Mouse (Mus musculus): Measurements from ENCODE around the gene Cped1.
"Not testable (repeated sequence)": the region's sequence is repeated elsewhere in the genome, so short reads cannot be mapped to it uniquely, and the experiment has no call there.

Gene Cped1

DNA sequence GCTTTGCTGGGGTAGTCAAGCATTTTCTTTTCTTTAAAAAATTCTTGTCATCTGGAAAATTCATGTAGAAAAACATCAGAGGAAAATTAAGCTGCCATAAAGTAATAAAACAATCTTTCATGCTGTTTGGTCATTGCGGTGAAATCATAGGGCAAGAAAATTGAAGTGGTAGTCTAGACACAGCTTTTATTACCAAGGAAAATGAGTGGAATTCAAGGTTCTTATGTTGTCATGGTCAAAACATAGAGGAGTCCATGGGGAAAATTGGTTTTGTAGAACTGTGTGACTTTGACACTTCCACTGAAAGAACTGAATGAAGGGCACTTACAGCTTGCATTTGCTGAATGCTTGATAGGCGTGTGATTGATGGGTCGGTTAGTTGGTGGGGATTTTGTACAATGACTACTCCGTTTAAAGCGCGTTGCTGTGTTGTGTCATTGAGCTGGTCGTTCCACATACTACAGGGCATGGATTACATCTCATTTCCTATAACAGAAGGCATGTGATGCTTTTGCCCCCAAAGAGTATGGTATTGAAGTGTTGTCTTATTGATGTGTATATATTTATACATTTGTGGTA is 93.1 kb downstream of the Cped1 start:
- no peak for DNase-seq (ENCODE audit: low spot score in 2 of 2)

DNA sequence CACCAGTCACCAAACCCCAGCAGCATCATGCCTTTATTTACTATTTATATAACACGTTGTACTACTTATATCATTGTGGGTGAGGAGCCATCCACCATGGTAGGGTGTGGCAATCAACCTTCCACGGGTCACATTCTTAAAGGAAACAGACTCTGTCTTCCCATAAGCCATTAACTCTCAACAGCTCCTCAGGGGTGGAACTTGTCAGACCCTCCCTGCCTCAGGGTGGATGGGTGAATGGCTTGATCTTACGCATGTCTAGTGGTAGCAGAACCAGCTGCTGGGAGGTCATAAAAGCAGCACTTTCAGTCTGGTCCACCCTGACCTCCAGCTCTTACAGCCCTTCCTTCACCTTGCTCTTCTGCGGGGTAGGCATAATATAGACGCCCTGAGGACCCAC is 100.3 kb downstream of the Cped1 start:
- DNase-seq (ENCODE audit: low spot score in 2 of 2) = no peak

DNA sequence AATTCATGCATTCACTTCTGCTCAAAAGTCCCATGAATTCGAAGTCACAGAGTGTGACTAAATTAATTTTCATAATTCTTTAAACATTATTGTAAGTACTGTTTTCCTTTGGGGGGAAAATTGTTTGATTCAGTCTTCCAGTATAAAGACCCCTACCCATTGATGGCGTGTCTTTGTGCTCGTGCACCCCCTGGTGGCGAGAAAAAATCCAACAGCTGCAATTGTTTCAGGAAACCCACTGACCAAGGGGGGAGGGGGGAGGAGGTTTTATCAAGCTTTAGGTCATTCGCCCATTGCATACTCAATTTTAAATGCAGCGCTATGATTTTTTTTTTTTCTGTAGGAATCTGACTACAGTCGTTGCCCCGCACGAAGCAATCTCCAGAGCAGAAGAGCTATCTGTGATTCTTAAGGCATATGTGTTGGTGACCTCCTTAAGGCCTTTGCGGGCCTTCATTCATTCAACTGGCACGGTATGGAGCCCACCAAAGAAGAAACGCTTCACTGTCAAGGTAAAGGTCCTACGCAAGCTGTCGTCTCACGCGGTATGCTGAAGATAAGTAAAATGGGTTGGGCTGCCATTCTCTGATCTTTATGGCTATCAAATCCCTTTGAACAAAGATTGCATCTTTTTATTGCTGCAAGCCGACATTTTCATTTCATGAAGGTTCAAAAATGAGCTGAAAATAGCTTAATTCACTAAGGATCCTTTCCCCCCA is 102.8 kb downstream of the Cped1 start:
- no peak for DNase-seq (ENCODE audit: low spot score in 2 of 2)

DNA sequence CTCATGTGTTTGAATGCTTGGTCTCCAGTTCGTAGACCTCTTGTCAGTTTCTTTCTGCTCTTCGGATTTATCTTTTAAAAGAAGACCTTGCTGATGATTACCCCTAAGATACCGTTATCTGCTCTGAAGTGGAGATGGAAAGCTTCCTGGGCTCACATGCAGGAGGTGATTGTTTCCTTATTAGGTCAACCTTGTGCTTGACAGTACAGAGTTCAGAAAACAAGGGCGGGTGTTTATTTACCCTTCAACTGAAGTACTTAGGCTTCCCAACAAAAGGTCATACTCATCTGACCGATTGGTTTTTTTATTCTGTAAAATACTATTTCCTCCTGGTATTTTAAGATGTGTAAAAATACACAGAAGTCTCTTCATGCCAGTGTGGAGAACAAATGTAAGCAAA is 106.1 kb downstream of the Cped1 start:
- no peak for DNase-seq (ENCODE audit: low spot score in 2 of 2)

DNA sequence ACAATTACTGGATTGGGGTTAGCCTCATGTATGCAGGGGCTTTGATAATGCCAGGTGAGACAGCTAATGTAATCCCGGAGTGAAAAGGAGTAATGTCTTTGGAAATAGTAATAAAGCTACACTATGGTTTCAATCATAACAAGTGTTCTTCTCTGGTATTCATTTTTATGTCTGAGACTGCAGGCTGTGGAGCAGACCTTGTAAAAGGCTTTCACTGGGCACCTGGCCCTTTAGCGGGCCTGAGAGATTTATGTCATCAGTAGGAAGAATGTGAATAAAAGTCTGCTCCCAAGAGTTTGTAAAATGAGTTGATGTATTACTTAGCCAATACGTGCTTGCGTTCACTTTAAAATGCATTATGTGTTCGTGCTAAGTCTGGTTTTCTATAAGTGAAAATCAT is 108.1 kb downstream of the Cped1 start:
- no peak for DNase-seq (ENCODE audit: low spot score in 2 of 2)

DNA sequence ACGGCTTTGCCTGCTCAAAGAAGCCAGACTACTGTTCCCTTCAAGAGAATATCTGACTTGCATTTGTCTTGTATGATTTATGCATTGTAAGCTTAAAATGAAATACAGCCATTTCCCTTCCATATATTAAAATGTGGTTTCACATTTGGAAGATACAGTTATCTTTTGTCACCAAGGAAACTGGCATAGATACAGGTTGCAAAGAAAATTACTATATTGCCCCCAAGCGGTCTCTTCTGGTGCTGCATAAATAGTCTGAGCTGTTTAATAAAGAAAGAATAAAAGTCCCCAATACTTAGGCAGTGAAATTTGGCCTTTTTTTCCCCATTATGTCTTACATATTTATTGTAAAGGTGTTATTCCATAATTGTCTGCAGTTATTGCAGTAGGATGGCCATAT is 112.0 kb downstream of the Cped1 start:
- peak in 1 of 2 experiments; percentile 66 for DNase-seq (ENCODE audit: low spot score in 2 of 2)

DNA sequence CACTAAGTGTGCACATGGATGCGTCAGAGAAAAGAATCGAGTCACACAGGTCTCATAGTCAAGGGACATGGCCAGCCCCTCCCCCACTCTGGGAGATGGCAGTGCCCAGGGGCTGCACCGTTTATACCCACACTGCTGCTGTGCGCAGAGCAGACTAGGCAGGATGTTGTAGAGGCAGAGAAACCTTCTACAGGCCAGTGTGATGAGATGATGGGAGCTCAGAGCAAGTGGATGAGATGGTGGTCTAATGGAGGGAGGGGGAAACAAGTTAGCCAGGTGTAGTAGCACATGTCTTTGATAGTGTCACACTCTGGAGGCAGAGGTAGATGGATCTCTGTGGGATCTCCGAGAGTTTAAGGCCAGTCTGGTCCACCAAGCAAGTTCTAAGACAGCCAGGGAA is 114.1 kb downstream of the Cped1 start:
- DNase-seq (ENCODE audit: low spot score in 2 of 2) = no peak

DNA sequence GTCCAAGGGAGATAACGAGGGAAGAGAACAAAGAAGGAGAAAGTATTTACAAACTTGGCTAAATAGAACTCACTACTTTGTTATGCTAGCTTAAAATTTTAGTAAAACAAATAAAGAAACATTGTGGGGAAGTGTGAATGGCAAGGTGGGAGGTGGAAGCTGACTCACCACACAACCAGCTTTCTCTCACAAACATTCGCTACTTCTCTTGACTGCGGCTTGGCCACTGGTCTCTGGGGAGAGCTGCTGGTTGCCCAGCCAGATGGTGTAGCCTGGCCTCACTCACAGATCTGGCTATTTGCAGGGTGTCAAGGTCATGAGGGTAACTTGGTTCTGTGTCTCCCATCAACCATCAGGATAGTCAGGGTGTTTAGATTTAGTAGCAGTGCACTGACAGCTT is 116.2 kb downstream of the Cped1 start:
- peak in 1 of 2 experiments; percentile 11 for DNase-seq (ENCODE audit: low spot score in 2 of 2)

DNA sequence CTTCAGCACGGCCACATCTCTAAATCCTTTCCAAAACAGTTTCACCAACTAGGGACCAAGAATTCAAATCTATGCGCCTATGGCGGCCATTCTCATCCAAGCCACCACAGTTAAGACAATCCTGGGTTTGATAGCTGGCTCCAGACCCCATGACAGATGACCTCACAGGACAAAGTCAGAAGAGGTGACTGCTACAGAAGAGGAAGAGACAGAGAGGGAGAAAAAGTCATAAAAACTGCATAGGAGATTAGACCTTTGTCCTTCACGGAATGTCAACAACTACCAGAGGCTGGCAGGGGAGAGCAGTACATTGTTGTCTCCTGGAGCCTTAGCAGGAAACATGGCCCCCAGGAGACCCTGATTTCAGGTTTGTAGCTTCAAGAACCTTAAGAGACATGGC is 117.0 kb downstream of the Cped1 start:
- no peak for DNase-seq (ENCODE audit: low spot score in 2 of 2)

DNA sequence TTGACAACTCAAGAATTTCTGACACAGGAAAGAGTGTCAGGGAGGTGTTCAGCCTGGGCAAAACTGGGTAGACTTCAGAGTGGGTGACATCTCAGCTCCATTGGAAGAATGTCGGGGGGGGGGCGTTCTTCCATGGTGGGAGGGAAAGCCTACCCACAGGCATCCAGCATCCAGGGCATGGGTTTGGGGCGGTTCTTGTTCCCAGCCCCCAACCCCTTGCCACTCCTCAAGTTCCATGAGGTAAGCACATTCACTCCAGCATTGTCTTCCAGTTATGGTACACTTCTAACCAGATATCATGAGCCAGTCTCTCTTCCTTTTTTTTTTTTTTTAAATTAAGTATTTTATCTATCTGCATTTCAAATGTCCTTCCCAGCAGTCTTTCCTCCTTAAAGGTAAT is 118.0 kb downstream of the Cped1 start:
- no peak for DNase-seq (ENCODE audit: low spot score in 2 of 2)

DNA sequence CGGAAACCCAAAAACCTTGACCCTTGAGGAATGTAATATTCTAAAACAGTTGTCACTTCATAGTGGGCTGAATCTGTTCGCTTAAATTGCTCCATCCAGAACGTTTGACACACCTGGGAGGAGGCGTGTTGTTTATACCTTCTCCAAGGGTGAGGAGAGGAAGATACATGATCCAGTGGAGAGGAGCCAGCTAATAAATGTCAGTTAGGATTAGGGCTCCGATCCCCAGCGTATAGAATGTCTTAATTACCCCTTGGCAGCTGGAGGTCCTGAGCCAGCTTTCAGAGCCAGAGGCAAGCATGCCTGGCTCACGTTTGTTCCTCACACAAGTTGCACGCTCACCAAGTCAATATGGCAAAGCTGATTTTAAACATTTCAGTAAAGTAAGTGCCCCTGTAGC is 118.5 kb downstream of the Cped1 start:
- no peak for DNase-seq (ENCODE audit: low spot score in 2 of 2)

DNA sequence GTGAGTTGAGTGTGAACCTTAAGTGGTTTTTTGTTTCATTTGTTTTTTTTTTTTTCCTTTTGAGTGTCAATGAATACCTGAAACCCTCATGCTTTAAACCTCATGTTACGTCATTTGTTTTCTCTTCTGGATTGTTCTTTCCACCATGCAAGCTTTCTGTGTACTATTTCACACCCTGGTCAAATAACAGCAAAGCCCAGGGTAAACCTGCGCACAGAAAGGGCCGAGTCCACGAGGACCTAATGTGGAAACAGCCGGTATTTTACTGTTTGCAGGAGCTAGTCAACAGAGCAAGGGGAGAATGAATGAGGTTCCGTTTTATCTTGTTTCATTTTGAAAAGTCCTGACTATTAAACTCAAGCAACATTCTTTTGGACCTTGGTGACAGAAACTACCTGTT is 128.4 kb downstream of the Cped1 start:
- no peak for DNase-seq (ENCODE audit: low spot score in 2 of 2)

DNA sequence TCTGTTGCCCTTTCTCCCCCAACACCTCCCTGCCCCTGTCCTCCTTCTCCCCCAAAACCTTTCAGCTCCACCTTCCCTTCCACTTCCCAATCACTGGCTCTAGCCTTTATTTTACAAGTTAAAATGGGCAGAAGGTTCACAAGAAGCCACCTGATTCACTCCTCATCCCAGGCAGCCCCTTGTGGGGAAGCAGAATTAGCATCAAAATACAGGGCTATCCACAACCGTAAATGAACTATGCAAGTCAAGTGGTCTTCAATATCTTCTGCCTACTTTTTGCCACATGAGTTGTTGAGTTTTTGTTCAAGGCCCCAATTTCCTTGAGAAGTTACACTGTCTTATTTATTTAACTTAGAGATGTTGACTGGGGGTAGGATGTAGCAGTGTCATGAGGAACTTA is 131.0 kb downstream of the Cped1 start:
- DNase-seq (ENCODE audit: low spot score in 2 of 2) = no peak

DNA sequence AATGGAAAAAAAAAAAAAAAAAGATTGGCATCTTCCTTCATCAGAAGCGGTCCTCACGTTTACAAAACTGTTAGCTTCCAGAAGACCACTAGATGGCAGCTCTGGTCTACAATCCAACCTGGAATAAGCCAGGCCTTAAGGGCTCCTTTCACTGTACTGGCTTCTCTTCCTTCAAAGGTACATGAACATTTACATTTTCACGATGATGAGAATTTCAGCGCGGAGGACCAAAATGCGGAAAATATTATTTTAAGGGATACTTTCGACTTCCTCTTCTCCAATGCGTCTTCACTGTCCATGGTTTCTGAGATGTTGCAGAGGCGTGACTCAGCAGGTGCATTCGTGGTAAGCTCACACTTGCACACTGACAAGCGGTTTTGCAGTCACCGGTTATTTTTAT is 136.4 kb downstream of the Cped1 start:
- peak in 1 of 2 experiments; percentile 67 for DNase-seq (ENCODE audit: low spot score in 2 of 2)

DNA sequence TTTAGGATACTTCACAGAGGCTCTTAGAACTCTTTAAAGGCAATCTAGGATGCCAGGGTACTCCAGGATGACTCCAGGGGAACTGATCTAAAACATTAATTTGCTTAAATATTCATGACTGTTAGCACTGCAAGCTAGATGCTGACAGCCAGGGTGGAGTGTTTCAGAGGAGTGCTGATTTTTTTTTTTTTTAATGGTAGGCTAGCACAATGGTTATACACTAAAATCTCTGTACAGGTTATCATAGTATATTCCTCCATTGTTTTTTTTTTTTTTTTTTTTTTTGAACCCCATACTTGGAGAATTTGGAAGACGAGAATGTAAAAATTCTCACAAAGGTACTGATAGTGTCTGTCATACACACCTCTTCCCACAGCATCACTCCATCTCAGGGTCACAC is 137.0 kb downstream of the Cped1 start:
- no peak for DNase-seq (ENCODE audit: low spot score in 2 of 2)

DNA sequence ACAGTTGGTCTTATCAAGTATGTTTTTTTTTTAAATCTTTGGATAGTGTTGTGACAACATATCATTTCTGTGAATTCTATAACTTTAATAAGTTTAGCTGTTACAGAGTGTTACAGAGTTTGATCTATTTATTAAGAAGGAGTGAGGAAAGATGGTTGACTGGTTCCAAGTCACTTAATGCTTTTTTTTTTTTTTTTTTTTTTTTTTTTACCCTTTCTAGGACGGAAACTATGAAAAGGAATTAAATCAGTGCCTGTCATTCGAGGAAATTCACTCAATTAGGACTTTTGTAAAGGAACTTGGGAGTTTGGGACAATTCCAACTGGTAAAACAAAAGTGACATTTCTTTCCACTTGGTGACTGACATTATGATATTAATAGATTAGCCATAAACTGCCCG is 137.6 kb downstream of the Cped1 start:
- DNase-seq (ENCODE audit: low spot score in 2 of 2) = no peak

DNA sequence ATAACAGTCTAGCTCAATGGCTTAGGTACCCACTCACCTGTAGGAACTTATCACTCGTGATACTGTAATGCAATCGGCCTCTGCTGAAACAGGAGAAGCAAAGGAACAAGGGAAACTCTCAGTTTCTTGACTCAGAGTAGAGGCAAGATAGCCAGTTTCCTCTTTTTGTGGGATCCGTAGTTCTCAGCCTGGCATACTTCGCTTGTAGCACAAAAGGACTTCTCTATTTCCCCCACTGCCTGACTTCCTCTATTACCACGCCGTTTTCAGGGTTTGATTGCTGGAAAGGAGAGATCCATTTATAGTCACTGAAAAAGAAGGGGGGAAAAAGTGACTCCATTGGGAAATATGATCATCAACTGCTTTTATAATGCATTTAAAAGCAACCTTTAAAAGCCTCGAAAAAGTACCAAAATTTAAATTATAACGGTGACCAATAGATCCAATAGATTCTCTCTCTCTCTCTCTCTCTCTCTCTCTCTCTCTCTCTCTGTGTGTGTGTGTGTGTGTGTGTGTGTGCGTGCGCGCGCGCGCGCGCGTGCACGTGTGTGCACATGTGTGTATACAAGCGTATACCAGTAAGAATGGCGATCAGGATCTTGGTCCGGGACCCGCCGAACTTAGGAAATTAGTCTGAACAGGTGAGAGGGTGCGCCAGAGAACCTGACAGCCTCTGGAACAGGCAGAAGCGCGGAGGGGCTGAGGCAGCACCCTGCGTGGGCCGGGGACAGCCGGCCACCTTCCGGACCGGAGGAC is 139.0 kb downstream of the Cped1 start:
- not testable (repeated sequence) for DNase-seq (ENCODE audit: low spot score in 2 of 2)

DNA sequence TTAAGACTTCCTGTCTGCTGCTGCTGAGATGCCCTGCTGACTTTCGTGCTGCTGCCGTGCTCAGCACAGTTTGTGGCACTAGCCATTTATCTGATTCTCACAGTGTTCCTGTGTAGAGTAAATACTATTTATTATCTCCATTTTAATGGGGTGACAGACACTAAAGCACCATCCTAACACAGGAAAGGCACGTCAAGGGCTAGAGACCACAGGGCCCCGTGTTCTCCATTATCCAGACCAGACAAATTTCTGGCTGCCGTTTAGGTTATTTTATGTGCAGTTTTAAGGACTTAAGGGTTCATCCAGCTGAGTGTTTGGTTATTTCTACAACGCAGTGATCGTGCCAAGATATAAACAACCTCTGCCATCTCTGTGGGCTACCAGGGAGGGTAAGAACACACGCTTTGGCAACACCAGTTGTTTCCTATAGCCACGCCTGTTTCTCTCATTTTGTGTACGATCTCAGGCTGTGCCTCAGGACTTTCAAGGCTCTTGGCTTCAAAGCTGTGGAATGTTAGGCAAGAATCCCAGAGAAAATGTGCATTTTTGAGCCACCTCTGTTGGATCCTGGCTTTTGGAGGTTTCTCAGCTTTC is 149.4 kb downstream of the Cped1 start:
- no peak for DNase-seq (ENCODE audit: low spot score in 2 of 2)

DNA sequence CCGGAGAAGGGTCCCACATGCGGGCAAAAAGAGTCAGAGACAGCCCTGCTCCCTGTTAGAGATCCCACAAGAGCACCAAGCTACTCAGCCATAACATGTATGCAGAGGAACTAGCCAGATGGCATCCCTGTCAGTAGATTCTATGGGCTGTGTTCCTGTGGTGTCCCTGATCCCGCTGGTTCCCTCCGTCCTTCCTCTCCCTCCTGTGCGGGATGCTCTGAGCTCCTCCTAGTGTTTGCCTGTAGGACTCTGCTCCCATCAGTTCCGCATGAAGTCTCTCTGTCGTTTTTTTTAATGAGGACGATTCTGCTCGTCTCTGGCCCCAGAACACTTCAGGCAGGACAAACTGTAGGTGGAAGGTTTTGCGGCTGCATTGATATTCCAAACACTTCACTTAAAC is 151.1 kb downstream of the Cped1 start:
- DNase-seq (ENCODE audit: low spot score in 2 of 2) = no peak

DNA sequence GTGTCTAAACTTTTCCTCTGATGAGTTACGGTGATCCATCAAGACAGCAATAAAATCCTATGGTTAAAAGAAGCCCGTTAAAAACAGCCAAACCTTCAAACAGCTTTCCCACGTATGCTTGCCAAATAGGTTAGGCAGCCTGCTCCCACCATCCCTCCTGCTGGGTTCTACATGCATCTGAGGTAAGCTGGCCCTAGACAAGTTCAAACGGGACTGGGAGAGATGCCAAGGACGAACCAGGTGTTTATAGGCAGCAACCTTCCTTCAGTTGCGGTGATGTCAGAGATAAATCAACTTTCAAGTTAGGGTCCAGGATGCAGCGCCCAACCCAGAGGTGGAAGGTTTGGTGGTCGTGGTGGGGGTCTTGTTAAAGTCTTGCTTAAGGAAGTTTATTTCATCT is 155.1 kb downstream of the Cped1 start:
- no peak for DNase-seq (ENCODE audit: low spot score in 2 of 2)

DNA sequence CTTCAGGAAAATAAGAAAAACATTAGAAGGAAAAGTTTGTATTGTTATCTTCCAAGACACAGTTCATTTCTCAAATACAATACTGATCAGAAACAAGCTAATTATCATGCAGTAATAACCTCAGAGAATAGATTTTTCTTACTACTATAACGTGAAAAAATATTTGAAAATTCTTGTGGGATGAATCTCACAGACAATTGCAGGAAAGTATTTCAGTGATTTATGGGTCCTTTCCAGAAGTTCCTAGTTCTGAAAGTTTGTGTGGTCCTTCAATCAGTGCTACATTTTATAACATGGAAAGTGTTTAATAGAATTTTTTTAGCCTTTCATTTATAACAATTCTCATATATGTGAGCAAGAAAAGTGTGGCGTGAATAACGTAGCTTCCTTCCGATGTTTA is 161.5 kb downstream of the Cped1 start:
- no peak for DNase-seq (ENCODE audit: low spot score in 2 of 2)

DNA sequence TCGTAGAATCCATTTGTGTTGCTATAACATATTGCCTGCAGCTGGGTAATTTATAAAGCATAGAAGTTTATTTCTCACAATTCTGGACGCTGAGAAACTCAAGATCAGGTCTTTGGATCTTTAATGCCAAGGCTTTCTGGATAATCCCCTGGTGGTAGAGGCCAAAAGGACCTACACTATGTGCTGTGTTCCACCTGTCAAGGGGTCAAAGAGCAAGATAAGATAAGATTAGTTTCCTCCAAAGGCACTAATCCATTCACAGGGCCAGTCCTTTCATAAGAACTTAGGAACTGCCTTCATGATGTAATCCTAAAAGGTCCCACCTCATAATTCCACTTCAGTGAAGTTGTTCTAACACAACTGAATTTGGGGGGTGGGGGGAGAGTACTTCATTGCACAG is 162.8 kb downstream of the Cped1 start:
- DNase-seq (ENCODE audit: low spot score in 2 of 2) = no peak

DNA sequence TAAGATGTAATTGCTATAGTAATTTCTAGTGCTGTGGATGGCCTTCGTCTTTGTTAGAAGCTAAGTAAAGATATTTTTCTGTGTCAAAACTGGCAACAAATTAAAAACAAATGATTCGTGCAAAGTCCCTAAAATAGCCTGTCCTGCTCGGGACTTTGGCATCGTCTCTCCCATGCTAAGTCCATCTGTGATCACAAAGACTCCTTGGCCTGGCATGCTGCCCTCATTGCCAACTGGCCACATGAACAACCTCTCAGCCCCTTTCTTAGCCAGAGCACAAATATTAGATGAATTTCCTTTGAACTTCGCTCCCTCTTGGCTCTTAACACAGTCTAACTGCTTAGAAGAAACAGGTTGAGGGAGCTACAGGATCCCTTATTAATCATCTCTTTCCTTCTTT is 171.7 kb downstream of the Cped1 start:
- no peak for DNase-seq (ENCODE audit: low spot score in 2 of 2)

All from left cerebral cortex, adult 9 months (tissue).